Mouse (Mus musculus) G1E (cell line): ENCODE measurements around the gene Serpini1.

Source experiments
- CTCF ChIP-seq: IDR thresholded peaks from 2 replicates; pipeline ENCODE4 v1.5.1; 2012; ENCODE audit warnings: low read depth, low read length, inconsistent platforms, mixed read lengths
- GATA1 ChIP-seq: IDR thresholded peaks from 2 replicates; pipeline ENCODE4 v1.6.1; 2012; ENCODE audit warnings: borderline replicate concordance, low read length, inconsistent platforms, mixed read lengths
- POLR2AphosphoS5 ChIP-seq: IDR thresholded peaks from 2 replicates; pipeline ENCODE4 v1.6.1; 2012; ENCODE audit warnings: low read depth, low read length, inconsistent platforms; ENCODE audit not compliant: insufficient replicate concordance

DNA sequence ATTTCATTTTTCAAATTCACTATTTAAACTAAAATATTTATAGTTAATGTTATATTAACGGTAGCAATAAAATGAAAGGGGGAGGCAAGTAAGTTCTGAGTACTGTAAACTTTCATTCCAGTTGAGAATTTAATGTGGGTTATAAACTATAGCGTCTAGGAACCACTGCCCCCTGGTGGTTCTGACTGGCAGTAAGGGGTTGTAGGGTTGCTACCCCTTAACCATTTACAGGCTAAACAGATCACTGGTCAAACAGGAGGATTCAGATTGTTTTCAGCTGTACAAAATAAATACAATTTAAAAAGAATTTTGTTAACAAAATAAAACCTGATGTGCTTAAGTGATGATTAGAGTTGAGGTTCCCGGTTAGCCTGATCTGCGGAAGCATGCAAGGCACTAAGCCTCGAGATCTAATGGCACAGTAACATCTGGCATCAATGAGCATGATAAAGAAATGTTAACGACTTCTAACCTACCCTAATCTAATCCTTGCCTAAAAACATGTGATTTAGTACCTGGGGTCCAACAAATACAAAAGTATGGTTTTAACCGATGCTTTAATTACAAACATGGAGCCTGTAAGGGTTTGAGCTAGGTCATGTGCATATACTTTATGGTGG, 39.6 kb upstream of the Serpini1 start:
- TF ChIP-seq POLR2AphosphoS5, result no peak
- 0 out of 2 replicates have a peak, but pooled peaks have one; percentile 43 for TF ChIP-seq CTCF
- no peak for TF ChIP-seq GATA1
